Mouse (Mus musculus): ENCODE results near the gene Gm20696. TPM values are rescaled to one million over a fixed set of nuclear protein-coding genes. Genes with fewer than 3 reads are reported as not detected.

Gm20696 gene
- polyA plus RNA-seq, 1 experiment from 2014 or later, result 1.4 TPM

DNA sequence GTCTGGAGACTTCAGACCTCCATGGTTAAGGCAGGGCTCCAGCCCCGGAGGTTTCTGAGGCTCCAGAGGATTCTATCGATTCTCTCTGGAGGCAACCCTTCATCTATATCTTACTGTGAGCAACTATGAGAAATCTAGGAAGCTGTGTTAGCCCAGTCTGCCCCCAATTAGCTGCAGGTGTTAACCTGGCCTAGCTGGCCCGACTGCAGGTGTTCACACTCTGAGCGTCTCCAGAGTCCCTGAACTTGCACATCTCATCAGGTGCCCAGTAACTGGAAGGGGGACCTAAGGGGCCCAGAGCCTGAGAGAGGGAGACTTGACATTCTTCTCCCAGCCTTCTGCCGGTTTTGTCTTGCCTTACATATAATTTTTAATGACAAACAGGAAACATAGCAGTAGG lies 278.6 kb downstream of the Gm20696 start:
- no peaks in the 10 kb centered on the region for H3K4me1 ChIP-seq (replicated peaks; ENCODE audit: control insufficient read depth, insufficient read depth)
- no peak overlapping the region for H3K4me3 ChIP-seq (ENCODE audit: low read depth, low read length)
- no peak overlapping the region for H3K4me2 ChIP-seq (replicated peaks; ENCODE audit: low read depth)
- peak overlapping the region; percentile 75 for H3K27ac ChIP-seq (replicated peaks)
- H3K9ac ChIP-seq (ENCODE audit: low read length), result no peak overlapping the region
- WGBS, result 71% methylated on average over 5 of the region's 5 CpGs
- H3K9me3 ChIP-seq (ENCODE audit: control insufficient read depth, low read length), result no peaks in the 10 kb centered on the region
- ATAC-seq (ENCODE audit: low FRiP score, low TSS enrichment), result peak; percentile 19; the same call in 1 of the 2 replicates
- TF ChIP-seq EP300 (optimal IDR thresholded peaks at IDR 0.05), result no peak
- TF ChIP-seq CTCF (IDR thresholded peaks at IDR 0.05; ENCODE audit: low read depth), result no peak
- no peaks in the 10 kb centered on the region for H3K27me3 ChIP-seq (ENCODE audit: control insufficient read depth, insufficient read depth, low read length)
- DNase-seq (ENCODE audit: low spot score), result no peak
- no peaks in the 10 kb centered on the region for H3K36me3 ChIP-seq (ENCODE audit: control insufficient read depth, insufficient read depth, low read length)

- H3K27ac ChIP-seq (replicated peaks), result no peak overlapping the region
- 71% methylated on average over 2 of the region's 2 CpGs for WGBS
- no peaks in the 10 kb centered on the region for H3K9me3 ChIP-seq (ENCODE audit: control insufficient read depth, low read length)
- no peak for ATAC-seq (ENCODE audit: low FRiP score, low TSS enrichment)
- H3K27me3 ChIP-seq (ENCODE audit: control insufficient read depth, insufficient read depth, low read length), result no peaks in the 10 kb centered on the region
- no peak overlapping the region for H3K4me3 ChIP-seq (ENCODE audit: low read depth, low read length)
- peak; percentile 29 for DNase-seq (ENCODE audit: low spot score)
- no peaks in the 10 kb centered on the region for H3K4me1 ChIP-seq (replicated peaks; ENCODE audit: control insufficient read depth, insufficient read depth)
- H3K36me3 ChIP-seq (ENCODE audit: control insufficient read depth, insufficient read depth, low read length), result no peaks in the 10 kb centered on the region
- TF ChIP-seq EP300 (optimal IDR thresholded peaks at IDR 0.05), result no peak
- peak; percentile 72 for TF ChIP-seq CTCF (IDR thresholded peaks at IDR 0.05; ENCODE audit: low read depth)
- no peak overlapping the region for H3K9ac ChIP-seq (ENCODE audit: low read length)
- no peak overlapping the region for H3K4me2 ChIP-seq (replicated peaks; ENCODE audit: low read depth)
Measured at GRCm38 (mm10) chr6:99385059-99385604, 281.5 kb downstream of the Gm20696 start.

GRCm38 (mm10) chr6:99383846-99384472 lies 282.6 kb downstream of the Gm20696 start:
- no peak overlapping the region for H3K4me2 ChIP-seq (replicated peaks; ENCODE audit: low read depth)
- no peak overlapping the region for H3K27ac ChIP-seq (replicated peaks)
- TF ChIP-seq EP300 (optimal IDR thresholded peaks at IDR 0.05) (no peak), CTCF (IDR thresholded peaks at IDR 0.05; ENCODE audit: low read depth) (no peak)
- ATAC-seq (ENCODE audit: low FRiP score, low TSS enrichment) (no peak), DNase-seq (ENCODE audit: low spot score) (no peak)
- H3K9me3 ChIP-seq (ENCODE audit: control insufficient read depth, low read length), result no peaks in the 10 kb centered on the region
- peaks cover 5% of the 10 kb centered on the region; the same call in 1 of the 2 replicates for H3K4me1 ChIP-seq (replicated peaks; ENCODE audit: control insufficient read depth, insufficient read depth)
- no peaks in the 10 kb centered on the region for H3K36me3 ChIP-seq (ENCODE audit: control insufficient read depth, insufficient read depth, low read length)
- no peak overlapping the region for H3K4me3 ChIP-seq (ENCODE audit: low read depth, low read length)
- 75% methylated on average over 4 of the region's 4 CpGs for WGBS
- H3K27me3 ChIP-seq (ENCODE audit: control insufficient read depth, insufficient read depth, low read length), result no peaks in the 10 kb centered on the region
- H3K9ac ChIP-seq (ENCODE audit: low read length), result no peak overlapping the region

DNA sequence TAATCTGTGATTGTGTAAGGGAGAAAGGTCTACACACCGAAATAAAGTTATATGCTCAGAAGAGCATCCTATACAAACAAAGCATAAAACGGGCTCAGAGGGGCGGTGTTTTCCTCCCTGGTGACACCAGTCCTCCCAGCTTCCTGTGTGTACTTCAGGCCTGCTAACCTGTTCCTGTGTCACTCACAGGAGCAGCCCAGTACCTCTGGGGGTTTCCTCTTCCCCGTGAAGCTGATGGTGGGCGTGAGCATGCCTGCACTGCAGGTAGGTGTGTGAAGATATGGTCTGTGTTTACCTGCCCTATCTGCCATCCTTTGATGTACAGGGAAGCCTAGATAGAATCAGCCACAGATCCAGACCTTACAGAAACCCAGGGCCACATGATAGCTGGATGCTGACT lies 286.5 kb downstream of the Gm20696 start:
- TF ChIP-seq CTCF (IDR thresholded peaks at IDR 0.05; ENCODE audit: low read depth) (no peak), EP300 (optimal IDR thresholded peaks at IDR 0.05) (no peak)
- H3K4me1 ChIP-seq (replicated peaks; ENCODE audit: control insufficient read depth, insufficient read depth), result peaks cover 5% of the 10 kb centered on the region; the same call in 1 of the 2 replicates
- H3K4me3 ChIP-seq (ENCODE audit: low read depth, low read length), result no peak overlapping the region
- H3K4me2 ChIP-seq (replicated peaks; ENCODE audit: low read depth), result no peak overlapping the region
- DNase-seq (ENCODE audit: low spot score), result no peak
- no peak overlapping the region for H3K9ac ChIP-seq (ENCODE audit: low read length)
- no peak for ATAC-seq (ENCODE audit: low FRiP score, low TSS enrichment)
- H3K27ac ChIP-seq (replicated peaks), result no peak overlapping the region
- 68% methylated on average over 5 of the region's 5 CpGs for WGBS
- no peaks in the 10 kb centered on the region for H3K27me3 ChIP-seq (ENCODE audit: control insufficient read depth, insufficient read depth, low read length)
- H3K36me3 ChIP-seq (ENCODE audit: control insufficient read depth, insufficient read depth, low read length), result no peaks in the 10 kb centered on the region
- no peaks in the 10 kb centered on the region for H3K9me3 ChIP-seq (ENCODE audit: control insufficient read depth, low read length)

GRCm38 (mm10) chr6:99378997-99379710 lies 287.4 kb downstream of the Gm20696 start:
- 65% methylated on average over 7 of the region's 7 CpGs for WGBS
- Histone ChIP-seq H3K4me2 (replicated peaks; ENCODE audit: low read depth) (no peak overlapping the region), H3K9ac (ENCODE audit: low read length) (no peak overlapping the region), H3K9me3 (ENCODE audit: control insufficient read depth, low read length) (no peaks in the 10 kb centered on the region), H3K27me3 (ENCODE audit: control insufficient read depth, insufficient read depth, low read length) (no peaks in the 10 kb centered on the region), H3K4me3 (ENCODE audit: low read depth, low read length) (no peak overlapping the region), H3K4me1 (replicated peaks; ENCODE audit: control insufficient read depth, insufficient read depth) (peaks cover 7% of the 10 kb centered on the region; the same call in 1 of the 2 replicates), H3K36me3 (ENCODE audit: control insufficient read depth, insufficient read depth, low read length) (no peaks in the 10 kb centered on the region), H3K27ac (replicated peaks) (0 out of 2 replicates have a peak overlapping the region, but pooled peaks have one; percentile 8)
- ATAC-seq (ENCODE audit: low FRiP score, low TSS enrichment), result 0 out of 2 replicates have a peak, but pooled peaks have one; percentile 14
- TF ChIP-seq CTCF (IDR thresholded peaks at IDR 0.05; ENCODE audit: low read depth) (no peak), EP300 (optimal IDR thresholded peaks at IDR 0.05) (no peak)
- no peak for DNase-seq (ENCODE audit: low spot score)
